Mouse (Mus musculus) spleen, postnatal 10 days (tissue): Measurements from ENCODE around the gene Anapc4.

Experiments
- DNase-seq, 2 experiments: peaks; one replicate each; pipeline ENCODE4 v3.0.0; 2021 to 2022; ENCODE audit warnings: low spot score in 2 of 2

The Anapc4 gene

DNA sequence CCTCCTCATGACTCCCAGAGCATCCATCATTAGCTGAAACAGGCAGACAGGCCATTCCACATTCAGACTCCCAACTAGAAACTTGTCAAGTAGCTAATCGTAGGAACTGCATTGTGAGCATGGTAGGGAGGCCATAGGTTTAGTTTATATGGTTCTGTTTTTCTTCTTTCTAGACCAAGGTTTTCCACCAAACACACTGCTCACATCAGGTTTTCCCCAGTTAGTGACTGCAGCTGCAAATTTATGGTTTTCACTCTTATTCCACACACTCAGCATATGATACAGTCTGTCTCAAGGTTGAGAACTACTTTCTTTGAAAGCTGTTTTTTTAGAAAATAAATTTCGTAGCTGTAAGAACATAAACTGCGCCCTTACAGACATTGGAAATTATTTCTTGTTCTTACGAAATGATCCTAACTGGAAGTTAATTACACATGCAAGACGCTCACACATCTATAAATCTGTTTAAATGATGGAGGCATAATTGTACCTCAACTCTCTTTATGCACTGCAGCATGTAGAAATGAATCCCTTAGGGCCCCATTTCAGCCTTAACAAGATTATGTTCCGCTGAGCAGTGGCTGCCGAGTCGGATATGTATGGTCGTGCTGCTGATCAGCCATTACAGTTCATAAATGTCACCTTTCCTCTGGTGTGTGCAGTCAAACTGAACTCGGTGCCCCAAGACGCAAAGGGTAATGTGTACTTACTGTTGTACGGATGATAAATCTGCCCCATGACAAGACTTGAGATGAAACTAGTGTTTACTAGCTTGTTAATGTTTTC, 35.3 kb downstream of the Anapc4 start:
- no peak for DNase-seq

DNA sequence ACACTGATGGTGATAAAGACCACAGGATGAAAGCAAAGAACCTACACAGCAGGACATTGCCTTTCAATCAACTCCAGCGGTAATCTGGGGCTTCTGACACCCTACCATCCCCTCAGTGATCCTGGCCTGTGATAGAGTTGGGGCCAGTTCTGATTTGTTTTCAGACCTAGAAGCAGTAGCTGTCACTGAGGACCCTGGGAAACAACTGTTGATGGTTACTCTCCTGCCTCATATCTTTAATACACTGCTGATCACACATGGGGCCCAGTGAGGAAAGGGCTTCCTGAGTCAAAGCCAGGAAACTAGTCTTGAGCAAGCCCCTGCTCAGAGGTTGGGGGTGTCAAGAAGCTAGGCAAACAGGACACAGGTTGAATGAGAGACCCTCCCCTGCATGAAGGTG, 37.6 kb downstream of the Anapc4 start:
- no peak for DNase-seq

DNA sequence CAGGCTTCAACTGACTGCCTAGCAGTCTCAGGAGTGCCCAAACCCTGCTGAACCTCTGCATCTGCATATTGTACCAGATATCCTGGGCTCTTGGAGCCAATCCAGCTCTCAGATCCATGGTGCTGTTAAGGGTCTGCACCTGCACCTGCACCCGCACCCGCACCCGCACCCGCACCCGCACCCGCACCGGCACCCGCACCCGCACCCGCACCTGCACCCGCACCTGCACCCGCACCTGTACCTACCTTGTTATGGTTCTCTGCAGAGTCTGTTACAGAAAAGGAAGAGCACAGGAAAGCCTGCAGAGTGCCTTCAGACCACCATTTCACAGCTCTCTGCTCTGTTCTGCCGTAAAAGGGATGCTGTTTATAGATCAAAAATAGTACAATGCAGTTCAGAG, 38.2 kb downstream of the Anapc4 start:
- DNase-seq: no peak

DNA sequence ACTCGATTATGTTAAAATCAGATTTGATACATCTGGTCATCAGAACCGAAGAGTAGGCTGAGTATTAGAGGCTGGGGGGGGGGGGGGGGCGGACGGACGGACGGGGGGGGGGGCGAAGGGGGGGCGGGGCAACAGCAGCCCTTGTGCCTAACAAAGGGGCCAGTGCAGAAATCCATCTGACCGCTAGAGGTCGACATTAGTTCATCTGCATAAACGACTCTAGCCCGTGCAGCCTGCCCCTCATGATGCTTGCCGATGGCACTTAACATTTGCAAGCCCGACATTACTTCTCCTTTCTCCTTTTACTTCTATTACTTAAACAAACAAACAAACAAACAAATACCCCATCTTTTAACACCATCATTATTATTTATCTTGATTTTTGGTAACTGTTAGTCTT, 45.0 kb downstream of the Anapc4 start:
- peak in 1 of 2 experiments; percentile 60 for DNase-seq

DNA sequence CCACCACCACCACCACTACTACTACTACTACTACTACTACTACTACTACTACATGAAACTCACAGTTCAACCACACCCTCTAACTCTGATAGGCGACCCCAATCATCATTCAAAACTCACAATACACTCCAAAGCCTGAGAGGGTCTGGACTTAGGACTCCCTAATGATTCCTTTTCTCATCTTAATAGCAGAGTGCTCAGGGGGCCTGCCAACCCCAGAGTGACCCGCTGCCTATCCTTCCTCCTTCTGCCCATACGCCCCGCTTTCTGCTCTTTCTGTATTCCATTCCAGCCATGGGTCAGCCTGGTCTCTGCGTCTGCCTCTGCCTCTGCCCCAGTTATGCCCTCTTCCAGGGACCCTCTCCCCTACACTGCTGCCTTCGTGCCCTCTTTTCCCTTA, 46.1 kb downstream of the Anapc4 start:
- DNase-seq: no peak

DNA sequence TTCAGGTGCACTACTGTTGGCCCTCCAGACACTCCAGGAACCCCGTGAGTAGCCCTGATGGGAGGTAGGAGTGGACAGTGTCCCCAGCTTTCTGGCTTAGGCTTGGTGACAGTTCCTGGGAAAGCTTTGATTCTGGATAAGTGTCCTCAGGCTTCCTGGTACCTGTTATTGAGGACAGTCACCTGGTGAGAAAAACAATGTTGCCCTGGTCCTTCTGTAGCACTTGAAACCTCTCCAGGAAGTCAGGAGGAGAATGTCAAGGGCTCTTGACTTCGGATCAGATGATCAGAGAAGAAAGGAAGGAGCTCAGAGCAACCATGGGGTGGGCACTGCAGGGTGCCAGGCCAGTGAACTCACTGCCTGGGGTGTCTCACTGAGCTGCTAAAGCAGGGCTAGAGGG, 48.6 kb downstream of the Anapc4 start:
- DNase-seq: no peak

DNA sequence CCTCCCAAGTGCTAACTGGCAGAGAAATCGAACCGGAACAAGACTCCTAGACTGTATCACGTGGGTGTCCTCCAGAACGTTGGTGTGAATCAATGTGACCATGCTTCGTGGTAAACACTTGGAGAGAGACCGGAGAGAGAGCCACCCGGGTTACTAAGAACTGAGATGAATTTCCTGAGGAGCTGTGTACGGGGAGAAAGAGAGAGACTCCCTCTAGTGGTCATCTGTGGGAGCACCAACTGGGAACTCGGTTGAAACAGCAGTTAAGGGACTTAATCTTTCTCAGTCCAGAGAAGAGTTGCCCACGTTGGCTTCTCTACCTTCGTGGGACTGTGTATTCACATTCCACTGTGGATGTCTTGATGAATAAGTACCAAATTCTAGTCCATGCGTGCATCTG, 53.3 kb downstream of the Anapc4 start:
- peak; percentile 37 to 68 for DNase-seq

DNA sequence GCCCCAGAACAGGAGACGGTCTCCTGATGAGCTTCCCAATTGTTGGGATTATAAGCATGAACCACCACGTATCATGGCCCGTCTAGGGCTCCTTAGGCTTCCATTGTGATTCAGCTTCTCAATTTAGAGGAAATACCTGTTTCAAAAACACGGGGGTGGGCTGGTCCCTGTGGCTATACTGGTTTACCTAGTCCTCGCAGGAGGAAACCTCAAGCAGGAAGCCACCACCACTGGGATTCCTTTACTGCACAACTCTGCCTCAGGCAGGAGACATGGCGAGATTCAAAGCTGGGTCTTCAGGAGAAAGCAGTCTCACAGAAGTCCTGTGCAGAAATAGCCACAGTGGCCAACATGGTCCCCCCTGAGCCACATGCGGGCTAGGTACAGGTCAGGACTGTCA, 56.1 kb downstream of the Anapc4 start:
- DNase-seq: no peak

DNA sequence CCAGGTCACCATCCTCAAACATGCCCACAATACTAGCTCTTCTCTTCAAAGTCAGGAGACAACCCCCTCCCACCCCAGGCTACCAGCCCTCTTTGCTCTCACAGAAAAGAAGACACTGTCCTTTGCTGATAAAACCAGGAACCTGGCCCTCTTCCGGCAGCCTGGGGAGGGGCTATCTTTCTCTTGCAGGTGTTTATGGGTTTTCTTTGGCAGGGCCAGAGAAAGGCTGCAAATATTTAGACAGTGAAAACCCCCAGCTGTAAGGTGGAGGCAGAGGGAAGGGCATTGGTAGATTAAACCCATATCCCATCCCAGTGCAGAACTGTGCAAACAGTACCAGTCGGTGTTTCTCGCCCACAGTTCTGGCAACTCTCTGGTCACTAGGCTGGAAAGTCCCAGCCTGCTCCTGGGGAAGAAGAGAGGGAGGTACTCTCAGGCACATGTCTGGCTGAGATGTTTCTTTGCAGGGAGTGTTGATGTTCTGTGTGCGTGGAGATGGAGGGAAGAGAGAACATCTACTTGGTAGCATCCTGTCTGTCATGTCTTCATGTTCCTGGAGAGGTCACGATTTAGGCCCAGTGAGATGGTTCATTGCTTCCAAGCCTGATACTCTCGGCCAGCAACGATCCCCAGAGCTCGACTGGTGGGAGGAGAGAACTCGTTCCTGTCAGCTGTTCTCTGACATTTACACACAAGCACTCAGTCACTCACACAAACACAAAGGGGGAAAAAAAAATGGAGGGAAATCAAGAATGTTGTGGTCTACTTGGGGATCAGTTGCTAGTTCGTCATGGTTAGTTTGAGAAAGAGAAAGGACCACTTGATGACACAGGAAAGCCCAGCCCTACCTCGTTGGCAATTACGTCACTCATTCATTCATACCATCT, 58.4 kb downstream of the Anapc4 start:
- DNase-seq: no peak

DNA sequence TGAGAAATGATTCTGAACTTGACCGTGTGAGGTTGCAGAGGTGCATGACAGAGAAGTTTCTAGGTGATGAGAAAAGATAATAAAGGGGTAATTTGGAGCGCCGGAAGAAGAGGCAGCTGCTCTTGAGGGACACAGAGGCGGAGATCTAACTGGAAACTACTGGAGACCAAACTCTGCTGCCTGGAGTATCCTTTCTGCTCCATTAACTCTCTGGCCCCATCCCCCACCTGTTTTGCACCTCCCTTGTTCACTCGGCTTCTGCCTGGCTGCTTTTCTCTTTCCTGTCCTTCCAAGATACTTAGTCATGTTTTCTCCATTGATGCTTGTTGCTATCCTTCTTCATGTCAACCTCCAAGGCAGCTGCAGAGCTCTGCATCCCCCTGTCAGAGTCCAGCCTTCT, 60.1 kb downstream of the Anapc4 start:
- no peak for DNase-seq

DNA sequence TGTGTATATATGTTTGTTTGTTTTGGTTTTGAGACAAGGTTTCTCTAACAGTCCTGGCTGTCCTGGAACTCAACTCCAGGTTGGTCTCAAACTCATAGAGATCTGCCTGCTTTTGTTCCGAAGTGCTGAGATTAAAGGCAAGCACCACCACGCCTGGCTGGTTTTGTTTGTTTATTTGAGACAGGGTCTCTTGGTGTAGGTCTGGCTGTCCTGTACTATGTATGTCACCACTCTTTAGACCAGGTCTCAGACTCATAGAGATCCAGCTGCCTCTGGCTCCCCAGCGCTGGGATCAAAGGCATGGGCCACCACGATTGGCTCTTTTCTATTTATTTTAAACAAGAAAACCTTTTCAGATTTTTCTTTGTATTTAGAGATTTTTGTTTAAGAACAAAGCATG, 70.4 kb downstream of the Anapc4 start:
- no peak for DNase-seq

DNA sequence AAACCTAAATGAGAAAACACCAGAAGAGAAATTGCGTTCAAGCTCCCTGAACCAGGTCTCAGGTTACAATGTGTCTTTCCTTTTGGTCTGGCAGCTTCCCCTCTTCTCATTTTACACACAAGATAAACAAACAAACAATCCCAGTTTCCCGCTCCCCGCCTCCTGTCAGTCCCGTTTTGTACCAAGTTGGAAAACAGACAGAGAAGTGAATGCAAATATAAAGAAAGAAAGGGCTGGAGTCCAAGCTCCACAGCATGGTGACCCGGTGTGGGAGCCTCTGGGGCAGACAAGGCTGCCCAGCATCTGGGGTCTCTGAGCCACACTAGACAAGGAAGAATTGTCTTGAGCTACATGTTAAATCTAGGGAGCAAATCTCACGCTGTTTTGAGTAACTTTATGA, 70.9 kb downstream of the Anapc4 start:
- no peak for DNase-seq

DNA sequence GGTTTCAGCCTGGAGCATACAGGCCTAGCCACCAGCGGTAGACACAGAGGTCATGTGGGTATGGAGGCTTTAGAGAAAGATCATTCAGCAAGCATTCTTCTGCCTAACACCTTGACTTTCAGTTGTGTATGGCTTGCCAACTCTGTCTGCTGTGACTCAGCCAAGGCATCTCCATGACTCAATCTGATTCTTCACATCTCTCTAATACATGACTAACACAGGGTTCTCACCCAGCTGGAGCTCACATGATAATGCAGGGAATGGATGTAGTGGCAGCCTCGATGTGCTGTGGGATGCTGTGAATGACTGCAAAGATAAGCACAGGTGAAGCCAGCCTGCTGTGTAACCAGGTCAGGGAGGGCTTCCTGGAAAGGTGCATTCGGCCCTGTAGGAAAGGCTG, 74.4 kb downstream of the Anapc4 start:
- DNase-seq: no peak

DNA sequence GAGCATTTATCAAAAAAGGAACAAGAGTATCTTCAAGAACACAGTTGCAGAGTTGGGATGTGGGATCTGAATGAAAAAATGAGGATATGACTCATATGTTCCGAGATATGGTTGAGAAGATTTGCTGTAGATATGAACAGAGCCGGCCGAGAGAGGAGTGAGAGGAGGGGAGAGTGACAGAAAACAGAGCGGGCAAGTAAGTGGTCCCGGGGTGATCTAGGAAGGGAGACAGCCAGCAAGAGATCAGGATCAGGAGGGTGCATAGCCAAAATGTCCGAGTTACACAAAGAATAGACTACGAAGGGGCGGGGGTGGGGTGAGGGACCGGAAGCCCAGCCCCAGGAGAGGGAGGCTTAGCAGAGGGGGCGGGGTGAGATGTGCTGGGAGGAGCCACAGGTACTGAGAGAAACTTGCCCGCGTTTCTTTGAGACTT, 76.4 kb downstream of the Anapc4 start:
- peak in 1 of 2 experiments; percentile 39 for DNase-seq

DNA sequence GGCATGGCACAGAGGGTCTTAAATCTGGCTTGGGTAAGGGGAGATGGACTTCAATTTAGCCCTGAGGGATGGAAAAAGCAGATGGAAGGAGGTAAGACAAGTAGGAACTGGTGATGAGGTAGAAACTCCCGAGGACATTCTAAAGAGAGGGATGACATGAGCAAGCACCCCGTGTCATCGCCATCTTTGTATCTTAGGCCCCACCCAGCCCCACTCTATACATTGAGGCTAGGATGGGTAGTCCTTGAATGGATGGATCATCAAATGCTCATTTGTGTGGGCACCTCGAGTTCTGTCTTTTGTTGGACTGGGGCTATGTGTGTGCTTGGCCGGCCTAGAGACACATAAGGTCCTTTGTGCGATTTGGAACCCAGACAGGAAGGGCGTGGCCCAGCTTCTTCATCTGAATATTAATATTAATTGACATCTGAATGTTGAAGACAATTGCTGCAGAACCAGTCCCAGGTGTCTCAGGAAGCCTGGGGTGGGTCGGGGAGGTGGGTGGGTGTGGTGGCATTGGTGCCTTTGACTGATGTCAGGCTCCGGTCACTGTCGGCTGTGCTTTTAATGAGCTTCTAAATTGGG, 77.6 kb downstream of the Anapc4 start:
- DNase-seq: no peak

DNA sequence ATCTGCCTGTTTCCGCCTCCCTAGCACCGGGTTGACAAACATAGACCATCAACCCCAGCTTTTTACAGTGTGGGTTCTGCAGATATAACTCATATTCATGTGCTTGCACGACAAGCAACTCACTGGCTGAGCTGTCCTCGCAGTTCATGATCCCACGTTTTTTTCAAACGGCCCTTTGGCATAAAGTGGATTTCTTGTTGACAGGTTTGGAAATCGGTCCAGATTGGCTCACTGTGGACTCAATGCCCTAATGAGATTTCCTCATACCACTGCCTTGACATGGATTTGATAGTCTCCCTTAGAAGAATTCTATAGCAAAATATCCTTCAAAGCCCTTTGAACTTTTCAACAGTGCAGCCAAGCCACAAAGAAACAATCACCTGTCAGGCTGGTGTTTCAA, 79.9 kb downstream of the Anapc4 start:
- DNase-seq: no peak

DNA sequence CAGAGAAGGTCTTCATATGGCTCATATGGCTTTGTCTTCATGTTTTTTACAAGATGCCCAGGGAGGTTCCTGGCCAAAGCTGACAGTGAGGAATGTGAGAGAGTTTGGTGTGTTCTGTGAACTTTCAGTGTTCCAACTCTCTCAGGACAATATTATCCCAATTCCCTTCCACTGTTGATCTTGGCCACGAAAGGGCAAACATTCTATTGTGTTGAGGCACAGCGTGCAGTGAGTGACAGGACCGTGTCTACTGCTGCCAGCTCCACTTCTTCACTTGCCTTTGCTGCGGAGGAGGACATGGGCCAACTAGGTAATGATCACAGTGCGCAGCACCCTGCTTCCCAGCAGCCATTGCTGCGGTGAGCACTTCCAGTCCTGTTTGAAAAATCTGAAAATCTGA, 82.4 kb downstream of the Anapc4 start:
- no peak for DNase-seq
